Mouse (Mus musculus) adrenal gland, adult 8-10 months (tissue): Measurements from ENCODE around the gene Cpeb3. TPM values are rescaled to one million over a fixed set of nuclear protein-coding genes. Genes with fewer than 3 reads are reported as not detected.
"Not testable (repeated sequence)": the region's sequence is repeated elsewhere in the genome, so short reads cannot be mapped to it uniquely, and the experiment has no call there.

Source experiments
- DNase-seq: peaks from one replicate; pipeline ENCODE4 v3.0.0; 2022
- total RNA-seq, 4 experiments: library from RNA; stranded (reverse); gene quantifications; 2 replicates each; pipeline ENCODE4 v1.2.4; 2022

Cpeb3 gene
- total RNA-seq, 4 experiments from 2014 or later: 20.4 to 29.9 (median 26.0) TPM

- DNase-seq: no peak
Observed at GRCm38 (mm10) chr19:37079151-37079550, 129.2 kb downstream of the Cpeb3 start.

GRCm38 (mm10) chr19:37078571-37078970, 129.8 kb downstream of the Cpeb3 start:
- peak; percentile 41 for DNase-seq

- DNase-seq: peak; percentile 90
Observed at GRCm38 (mm10) chr19:37078064-37078463, 130.3 kb downstream of the Cpeb3 start.

- not testable (repeated sequence) for DNase-seq
Observed at GRCm38 (mm10) chr19:37077258-37077657, 131.1 kb downstream of the Cpeb3 start.

DNA sequence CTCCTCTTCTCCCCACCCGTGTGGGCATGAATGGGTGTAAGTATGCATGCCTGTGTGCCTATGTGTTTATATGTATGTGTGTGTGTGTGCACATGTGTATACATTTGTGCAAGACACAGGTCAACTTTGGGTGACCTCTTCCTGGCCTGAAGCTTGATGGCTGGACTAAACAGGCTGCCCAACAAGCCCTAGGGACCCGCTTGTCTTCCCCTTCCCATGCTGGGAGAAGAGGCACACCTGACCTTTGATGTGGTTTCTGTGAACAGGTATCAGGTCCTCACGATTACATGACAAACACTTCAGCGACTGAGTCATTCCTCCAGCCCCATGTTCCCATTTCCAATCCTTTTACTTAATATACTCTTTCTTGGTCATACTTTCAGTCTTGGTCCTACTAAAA, 131.8 kb downstream of the Cpeb3 start:
- no peak for DNase-seq

- no peak for DNase-seq
Observed at GRCm38 (mm10) chr19:37076116-37076515, 132.3 kb downstream of the Cpeb3 start.

DNA sequence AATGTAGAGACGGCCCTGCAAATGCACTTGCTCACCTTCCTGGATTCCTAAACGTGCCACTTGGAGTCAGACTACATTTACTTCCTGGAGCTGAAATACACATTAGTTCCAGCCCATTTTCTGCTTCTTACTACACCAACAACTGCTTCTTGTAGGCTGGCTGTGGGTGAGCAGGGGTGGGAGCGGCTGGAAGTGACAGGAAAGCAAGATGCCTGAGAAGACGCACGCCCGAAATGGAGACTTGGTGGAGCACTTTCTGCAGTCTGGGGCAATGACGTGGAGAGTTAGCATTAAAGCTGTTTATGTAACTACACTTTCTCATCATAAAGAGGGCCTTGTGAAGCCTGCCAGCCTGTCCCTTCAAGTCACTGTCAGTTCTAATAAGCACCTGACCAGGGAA, 132.7 kb downstream of the Cpeb3 start:
- no peak for DNase-seq

GRCm38 (mm10) chr19:37074726-37075125, 133.7 kb downstream of the Cpeb3 start:
- peak; percentile 42 for DNase-seq

DNA sequence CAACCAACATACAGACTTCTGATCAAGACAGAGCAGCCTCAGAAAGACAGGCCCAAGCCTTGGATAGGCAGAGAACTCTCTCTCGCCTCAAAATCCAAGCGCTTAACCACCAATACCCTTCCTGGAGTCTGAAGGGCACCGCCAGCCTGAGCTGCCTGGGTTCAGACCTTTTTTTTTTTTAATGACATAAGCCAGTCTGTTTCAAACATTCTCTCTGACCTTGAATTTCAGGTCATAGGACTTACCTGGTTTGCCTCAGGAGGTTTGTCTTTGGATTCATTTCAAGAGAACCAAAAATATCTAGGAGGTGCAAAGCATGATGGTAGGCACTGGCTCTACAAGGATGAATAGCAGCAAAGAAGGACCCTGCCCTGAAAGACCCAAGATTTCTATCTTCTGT, 134.1 kb downstream of the Cpeb3 start:
- DNase-seq: no peak

DNA sequence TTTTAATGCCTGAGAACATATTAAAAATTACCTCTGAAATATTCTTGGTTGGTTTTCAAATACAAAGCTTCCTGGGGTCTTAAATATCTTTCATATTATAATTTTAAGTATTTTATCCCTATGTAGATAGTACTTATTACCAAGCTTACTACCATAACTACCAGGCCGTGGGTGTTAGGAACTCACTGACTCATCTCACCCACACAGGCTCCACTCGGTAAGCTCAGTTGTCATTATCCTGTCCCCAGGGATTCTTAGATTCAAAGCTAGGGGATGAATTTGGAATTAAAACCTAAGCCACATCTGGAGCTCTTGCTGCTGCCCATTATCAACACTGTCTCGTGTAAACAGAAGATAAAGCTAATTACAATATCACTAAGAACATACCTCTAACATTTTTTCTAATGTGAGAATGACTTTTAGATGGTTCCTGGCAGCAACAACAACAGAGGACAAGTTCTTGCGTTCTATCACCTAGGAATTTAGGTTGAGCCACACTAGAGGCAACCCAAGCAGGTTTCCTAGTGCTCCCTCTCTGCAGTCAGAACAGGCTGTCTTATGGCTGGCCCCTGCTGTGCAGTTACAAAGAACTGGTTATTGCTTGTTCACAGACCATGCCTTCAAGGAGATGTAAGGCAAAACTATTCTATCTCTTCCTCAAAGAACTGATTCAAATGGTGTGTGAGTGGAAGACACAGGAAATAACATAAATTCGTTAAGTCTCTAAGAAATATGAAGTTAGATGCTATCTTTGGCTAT, 135.4 kb downstream of the Cpeb3 start:
- DNase-seq: no peak

GRCm38 (mm10) chr19:37069243-37069642, 139.2 kb downstream of the Cpeb3 start:
- no peak for DNase-seq

DNA sequence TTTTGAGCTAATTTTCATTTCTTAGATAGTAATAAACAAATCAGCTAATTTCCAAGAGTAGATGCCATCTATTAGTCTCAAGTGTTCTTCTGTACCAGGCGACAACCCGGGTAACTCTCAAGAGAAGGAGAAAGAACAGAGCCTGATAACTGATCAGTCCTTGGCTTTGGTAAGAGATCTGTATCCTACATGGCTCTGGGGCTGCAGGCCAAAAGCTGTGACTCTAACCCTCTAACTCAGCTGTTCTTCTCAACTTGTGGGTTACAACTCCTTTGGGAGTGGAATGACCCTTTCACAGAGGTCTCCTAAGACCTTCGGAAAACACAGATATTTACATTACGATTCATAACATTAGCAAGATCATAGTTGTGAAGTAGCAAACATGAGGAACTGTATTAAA, 148.3 kb downstream of the Cpeb3 start:
- DNase-seq: no peak

DNA sequence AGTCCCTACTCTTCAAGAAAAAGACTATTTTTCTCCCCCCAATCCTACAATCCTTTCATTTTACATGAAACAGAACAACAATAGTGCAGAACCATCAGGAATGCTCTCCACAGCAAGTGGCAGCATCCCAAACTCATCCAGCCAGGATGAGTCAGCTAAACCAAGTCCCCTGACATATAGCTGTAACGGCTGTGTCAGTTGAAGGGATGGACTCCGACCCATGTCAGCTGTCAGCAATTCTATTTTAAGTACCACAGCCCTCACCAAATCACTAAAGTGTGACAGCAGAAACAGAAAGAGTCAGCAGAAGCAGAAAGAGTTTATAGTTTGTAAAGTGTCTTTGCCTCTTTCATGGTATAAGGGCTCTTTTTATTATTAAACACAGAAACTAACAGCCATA, 148.8 kb downstream of the Cpeb3 start:
- DNase-seq: no peak

- no peak for DNase-seq
Observed at GRCm38 (mm10) chr19:37057161-37057905, 151.1 kb downstream of the Cpeb3 start.

- no peak for DNase-seq
Observed at GRCm38 (mm10) chr19:37055976-37056556, 152.3 kb downstream of the Cpeb3 start.

DNA sequence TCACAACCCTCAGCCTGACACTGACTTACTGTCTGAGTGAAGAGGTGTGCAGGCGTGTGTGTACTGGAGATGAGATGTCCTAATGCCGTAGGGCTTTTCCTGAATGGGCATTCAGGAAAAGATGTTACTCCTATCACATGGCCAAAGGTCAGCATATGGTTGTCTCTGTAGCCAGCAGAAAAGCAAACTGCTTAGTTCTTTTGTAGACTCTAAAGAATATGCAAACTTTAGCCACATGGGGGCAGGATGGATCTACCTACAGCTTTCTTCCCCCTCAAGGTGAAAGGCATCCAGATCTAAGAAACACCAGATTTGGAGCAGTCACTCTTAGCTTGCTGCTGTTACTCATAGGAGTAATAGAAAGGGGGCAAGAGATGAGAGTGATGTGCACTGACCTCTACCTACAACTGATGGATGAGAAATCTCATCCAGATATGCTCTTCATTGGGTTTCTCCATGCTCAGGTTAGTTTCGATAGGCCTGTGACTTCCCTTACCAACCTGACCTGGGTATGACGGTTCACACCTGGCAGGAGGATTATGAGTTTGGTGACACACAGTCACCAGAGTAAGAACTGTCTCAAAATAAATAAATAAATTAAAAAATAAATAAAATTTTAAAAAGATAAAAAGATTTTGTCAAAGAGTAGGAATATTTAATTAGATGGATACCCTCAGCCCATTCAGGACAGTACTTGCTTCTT, 157.6 kb downstream of the Cpeb3 start:
- DNase-seq: no peak

GRCm38 (mm10) chr19:37048507-37048906, 159.9 kb downstream of the Cpeb3 start:
- no peak for DNase-seq

DNA sequence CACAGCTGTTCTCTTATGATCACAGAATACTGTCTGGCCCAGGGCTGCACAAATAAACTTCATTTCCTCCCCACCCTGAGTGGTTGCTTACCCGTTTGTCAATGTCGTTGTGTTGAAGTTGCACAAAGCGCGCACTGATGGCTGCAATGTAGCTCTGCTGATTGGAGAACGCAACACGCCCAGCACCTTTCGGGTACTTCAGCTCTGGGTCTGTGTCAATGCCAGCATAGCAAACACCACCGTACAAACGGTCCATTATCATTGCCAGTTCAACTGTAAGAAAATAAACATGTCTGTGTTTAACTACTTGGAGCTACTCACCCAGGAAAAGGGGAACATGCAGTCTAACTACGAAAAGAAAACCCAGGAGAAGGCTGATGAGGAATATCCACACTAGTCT, 164.0 kb downstream of the Cpeb3 start:
- DNase-seq: no peak

DNA sequence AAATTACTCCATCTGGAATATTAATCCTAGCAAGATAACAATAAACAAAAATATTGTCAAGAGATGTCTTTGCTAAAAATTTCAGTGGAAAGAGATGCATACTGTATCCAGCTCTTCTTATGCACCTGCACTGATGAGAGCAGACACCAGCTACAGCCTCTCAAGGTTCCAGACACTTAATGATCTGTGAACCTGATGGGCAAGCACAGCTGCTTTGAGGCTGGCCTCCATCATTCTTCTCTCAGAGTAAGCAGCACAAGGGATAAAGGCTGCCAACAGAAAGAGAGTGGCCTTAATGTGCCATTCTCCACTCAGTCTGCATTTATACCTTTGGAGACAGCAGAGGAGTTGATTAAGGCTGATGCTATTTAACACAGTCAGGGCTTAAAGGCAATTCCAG, 167.5 kb downstream of the Cpeb3 start:
- no peak for DNase-seq

DNA sequence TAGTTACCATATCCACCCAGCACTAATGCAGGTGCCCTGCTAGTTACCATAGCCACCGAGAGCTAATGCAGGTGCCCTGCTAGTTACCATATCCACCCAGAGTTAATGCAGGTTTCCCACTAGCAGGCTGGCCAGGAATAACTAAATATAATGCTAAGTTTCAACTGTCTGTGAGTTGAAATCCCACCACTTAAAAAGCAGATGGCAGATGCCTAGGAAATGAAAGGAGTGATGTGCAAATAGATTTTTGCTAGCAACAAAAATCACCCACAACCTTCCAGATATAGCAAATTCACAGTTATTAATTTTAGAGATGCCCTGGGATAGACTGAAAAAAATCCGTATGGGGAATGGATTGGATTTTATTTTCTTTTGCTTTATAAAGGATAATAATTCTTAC, 176.0 kb downstream of the Cpeb3 start:
- no peak for DNase-seq

DNA sequence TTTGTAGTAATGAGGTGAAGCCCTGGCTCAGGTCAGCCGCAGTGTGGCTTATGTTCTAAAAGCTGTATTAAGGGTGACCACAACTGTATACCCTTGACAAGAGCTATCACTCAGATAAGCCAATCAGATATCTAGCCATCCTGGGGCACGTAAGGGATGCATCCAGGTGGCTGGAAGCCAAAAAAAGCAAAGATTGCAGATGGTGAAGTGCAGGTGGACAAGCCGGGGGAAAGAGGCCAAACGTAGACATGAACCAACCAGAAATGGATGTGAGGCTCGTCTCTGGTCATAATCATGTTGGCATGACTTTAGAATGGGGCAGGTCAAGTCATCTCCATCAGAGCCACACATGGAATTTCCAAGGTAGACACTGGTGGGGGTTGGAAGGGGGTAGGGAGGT, 177.0 kb downstream of the Cpeb3 start:
- DNase-seq: no peak

GRCm38 (mm10) chr19:37029771-37030170, 178.6 kb downstream of the Cpeb3 start:
- DNase-seq: no peak

DNA sequence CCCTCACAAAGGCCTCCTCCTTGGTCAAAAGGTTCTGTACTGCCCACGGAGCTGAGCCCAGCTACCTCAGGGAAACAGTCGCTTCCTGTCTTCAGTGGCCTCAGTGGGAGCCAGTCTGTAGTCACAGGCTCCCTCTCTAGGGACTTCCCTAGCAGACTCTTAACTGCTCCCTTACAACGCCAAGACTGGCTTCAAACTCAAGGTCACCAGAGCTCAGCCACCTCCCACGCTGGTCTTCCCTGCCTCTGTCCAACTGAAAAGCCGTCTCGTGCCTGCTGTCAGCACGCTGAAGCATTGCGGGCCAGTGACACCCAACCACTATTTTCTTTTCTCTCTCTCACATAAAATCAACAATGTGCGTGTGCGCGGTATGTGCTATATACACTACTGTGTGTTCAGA, 182.0 kb downstream of the Cpeb3 start:
- DNase-seq: no peak
